Mouse (Mus musculus) liver, adult (tissue): ENCODE measurements around the gene Rnd3.

Experiments used
- GATA4 ChIP-seq: IDR thresholded peaks from 2 replicates; pipeline ENCODE4 v1.6.1; 2014; ENCODE audit warnings: mild to moderate bottlenecking, low read length; ENCODE audit not compliant: insufficient replicate concordance

Gene Rnd3

GRCm38 (mm10) chr2:51141345-51141744, 7.6 kb downstream of the Rnd3 start:
- TF ChIP-seq GATA4, result no peak

GRCm38 (mm10) chr2:51140486-51140885, 8.4 kb downstream of the Rnd3 start:
- no peak for TF ChIP-seq GATA4

DNA sequence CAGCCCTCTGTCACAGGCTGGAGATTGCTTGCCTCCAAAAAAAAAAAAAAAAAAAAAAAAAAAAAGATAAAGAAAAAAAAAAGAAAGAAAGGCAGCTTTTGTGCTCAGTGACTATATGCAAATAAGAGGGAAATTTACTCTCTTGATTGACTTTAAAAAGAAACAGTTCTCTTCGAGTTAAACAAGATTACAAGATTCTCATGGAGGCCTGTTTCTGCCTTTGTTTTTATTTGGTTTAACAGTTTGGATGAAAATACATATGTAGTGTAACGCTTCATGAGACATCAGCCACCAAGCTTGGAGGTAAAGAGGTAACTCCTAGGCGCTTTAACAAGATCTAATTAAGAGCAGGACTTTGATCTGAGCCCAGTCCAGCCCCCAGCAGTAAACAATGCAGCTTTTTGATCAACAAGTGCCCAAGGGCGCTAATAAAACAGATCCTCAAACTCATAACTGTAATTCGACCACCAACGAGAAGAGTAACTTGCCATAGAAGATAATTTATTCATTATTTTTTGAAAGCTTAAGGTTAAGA, 8.9 kb downstream of the Rnd3 start:
- TF ChIP-seq GATA4, result no peak

DNA sequence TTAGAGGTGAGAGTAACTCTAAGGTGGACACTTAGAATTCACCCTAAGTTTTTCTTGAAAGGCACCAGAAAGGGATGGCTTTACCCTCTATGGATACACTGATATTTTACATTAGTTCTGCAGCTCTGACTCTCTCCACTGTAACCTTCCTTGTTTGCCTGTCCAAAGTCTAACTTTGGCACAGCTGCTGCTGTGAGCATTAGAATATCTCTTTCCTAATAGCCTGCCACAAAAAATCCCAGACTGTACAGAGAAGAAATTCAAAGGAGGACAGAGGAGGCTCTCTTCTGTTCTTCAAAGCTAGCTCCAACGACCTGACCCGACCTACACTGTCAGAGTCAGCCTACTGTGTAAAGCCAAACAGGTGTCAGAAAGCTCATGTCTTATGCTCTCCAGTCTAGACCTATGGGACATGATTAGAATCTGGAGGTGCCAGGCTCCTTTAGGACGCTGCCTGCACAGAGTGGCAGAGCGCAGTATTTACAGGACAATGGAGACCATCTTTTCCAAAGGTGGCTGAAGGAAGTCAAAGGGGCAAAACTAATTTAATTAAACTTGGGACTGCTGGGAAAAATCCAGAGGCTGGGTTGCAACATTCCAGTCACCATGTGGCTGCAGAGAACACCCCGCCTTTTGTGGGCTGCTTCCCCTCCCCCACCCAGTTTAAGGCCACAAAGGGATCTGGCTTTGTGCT, 9.5 kb downstream of the Rnd3 start:
- TF ChIP-seq GATA4, result no peak

GRCm38 (mm10) chr2:51137726-51138125, 11.2 kb downstream of the Rnd3 start:
- TF ChIP-seq GATA4, result peak; percentile 62; the same call in 1 of the 2 replicates

- TF ChIP-seq GATA4, result no peak
These were observed 16.7 kb downstream of the Rnd3 start for GRCm38 (mm10) chr2:51132181-51132580.

- no peak for TF ChIP-seq GATA4
These were observed 20.8 kb downstream of the Rnd3 start for GRCm38 (mm10) chr2:51128090-51128489.

DNA sequence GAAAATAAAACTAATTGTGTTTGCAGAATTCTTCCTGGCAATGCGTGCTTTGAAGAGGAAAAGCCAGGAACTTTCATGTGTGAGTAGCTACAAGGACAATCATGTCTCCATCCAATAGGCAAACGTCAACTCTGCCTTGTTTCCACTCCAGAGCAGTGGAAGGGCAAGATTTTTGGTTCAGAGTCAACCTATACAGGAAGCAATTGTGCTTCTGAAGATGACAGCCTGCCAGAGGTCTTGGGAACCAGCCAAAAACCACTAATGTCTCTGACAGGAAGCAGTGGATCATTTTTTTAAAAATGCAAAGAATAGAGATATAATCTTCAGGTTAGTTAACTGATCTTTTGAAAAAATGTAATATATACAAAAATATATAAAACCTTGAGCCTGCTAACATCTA, 38.6 kb downstream of the Rnd3 start:
- TF ChIP-seq GATA4, result no peak

GRCm38 (mm10) chr2:51108631-51109030, 40.3 kb downstream of the Rnd3 start:
- no peak for TF ChIP-seq GATA4

DNA sequence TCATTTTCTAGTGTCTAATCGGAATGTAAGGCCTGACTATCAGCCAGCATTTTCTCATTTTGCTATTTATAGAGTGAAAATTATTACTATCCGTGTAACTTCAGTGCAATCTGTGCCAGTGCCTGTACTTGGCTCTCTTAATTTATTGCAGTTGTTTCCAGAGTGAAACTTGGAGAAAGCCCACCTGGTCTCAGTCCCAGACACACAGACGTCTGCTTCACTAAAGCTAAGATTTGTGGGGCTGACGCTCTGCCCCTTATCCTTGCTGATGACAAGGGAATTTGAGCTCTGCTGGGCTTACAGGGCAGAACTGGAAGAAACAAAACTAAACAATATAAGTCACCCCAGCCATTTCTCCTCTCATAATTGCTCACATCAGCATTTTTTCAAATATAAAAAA, 47.7 kb downstream of the Rnd3 start:
- no peak for TF ChIP-seq GATA4

DNA sequence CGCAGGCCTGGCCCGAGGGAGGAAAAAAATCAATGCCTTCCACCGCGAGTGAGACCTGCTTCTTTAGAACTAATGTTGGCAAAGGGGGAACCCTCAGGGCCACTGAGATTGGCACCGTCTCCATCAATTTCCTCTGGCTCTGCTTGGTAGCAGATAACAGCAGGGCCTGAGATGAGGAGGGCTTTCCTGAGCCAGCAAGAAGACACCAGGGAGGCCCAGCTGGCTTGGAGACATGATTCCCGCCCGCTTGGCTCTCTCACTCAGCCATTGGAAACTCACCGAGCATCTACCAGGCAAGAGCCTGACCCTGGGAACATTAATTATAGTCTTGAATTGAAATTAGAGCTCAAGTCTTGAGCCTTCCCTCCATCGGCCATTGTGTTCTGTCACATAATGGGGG, 48.9 kb downstream of the Rnd3 start:
- no peak for TF ChIP-seq GATA4

DNA sequence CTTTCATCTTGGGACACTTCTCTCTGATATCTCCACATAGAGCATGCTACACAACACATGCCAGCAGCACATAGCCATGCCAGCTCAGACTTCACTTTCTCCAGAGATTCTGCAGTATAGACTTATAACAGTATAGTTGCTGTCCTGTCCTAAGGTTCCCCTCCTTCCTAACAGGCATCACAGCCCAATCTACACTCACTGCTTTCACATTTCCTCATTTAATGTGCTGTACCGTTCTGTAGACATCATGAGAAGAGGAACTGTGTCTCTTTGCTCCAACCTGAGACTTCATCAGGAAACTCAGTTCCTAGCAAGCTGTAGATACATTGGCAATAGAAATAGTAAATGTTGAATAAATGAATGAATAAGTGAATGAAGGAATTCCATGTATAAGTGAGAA, 49.7 kb downstream of the Rnd3 start:
- no peak for TF ChIP-seq GATA4

DNA sequence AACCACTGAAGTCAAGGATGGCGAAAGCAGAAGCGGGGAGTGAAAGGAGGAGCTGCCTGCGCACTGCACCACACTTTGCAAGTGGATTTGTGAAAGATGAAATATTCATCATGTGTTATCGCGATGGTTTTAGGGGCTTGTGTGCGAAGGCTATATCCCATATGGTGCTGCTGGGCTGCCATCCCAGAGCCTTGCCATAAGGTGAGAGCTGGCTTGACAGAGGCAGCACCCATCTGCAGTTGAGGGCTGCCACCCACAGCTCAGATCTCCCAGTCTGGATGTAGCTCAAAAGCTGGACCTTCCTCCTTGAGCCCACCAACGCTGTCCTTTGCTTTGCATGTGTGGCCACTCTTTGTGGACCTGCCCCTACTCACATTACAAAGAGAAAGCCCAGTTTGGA, 58.2 kb downstream of the Rnd3 start:
- no peak for TF ChIP-seq GATA4

GRCm38 (mm10) chr2:51090049-51090448, 58.9 kb downstream of the Rnd3 start:
- TF ChIP-seq GATA4, result no peak

GRCm38 (mm10) chr2:51088843-51089573, 59.9 kb downstream of the Rnd3 start:
- no peak for TF ChIP-seq GATA4

DNA sequence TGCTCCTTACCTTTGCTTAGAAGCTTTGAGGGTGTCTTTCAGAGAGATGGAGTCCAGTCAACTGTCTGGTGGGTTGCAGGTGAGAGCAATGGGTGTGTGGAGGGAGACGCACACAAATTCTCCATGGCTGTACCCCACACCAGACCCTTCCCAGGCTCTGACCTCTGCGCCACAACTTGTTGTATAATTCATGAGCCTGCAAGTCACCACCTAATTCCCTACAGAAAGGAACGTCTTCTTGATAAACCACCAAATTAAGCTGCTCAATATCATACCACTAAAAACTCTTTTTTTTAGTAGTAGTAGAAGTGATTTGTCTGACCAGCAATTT, 60.8 kb downstream of the Rnd3 start:
- TF ChIP-seq GATA4, result no peak

GRCm38 (mm10) chr2:51087307-51088122, 61.4 kb downstream of the Rnd3 start:
- TF ChIP-seq GATA4, result no peak
